Mouse (Mus musculus) layer of hippocampus, adult 8-10 months (tissue): Measurements from ENCODE around the gene Fos. TPM values are rescaled to one million over a fixed set of nuclear protein-coding genes. Genes with fewer than 3 reads are reported as not detected.

Experiments used
- DNase-seq, 2 experiments: peaks; one replicate each; pipeline ENCODE4 v3.0.0; 2022; ENCODE audit warnings: low spot score in 2 of 2
- total RNA-seq, 4 experiments: library from RNA; stranded (reverse); gene quantifications; 2 replicates each; pipeline ENCODE4 v1.2.4; 2022

The Fos gene
- total RNA-seq, 4 experiments from 2014 or later: 14.4 to 24.7 (median 21.0) TPM

GRCm38 (mm10) chr12:85461913-85462663 is 11.6 kb upstream of the Fos start:
- no peak for DNase-seq

GRCm38 (mm10) chr12:85462802-85463201 is 10.9 kb upstream of the Fos start:
- DNase-seq: no peak

- DNase-seq: no peak
These were observed 9.3 kb upstream of the Fos start for GRCm38 (mm10) chr12:85464431-85464830.

GRCm38 (mm10) chr12:85464902-85465301 is 8.8 kb upstream of the Fos start:
- no peak for DNase-seq

- DNase-seq: peak; percentile 72 to 78
These were observed 5.8 kb upstream of the Fos start for GRCm38 (mm10) chr12:85467854-85468253.

- DNase-seq: no peak
These were observed 5.0 kb upstream of the Fos start for GRCm38 (mm10) chr12:85468666-85469065.

- DNase-seq: peak; percentile 49 to 51
These were observed 1.6 kb upstream of the Fos start for GRCm38 (mm10) chr12:85471920-85472655.

GRCm38 (mm10) chr12:85472656-85473410 is 857 bp upstream of the Fos start:
- no peak for DNase-seq

- peak; percentile 58 to 64 for DNase-seq
These were observed 875 bp downstream of the Fos start for GRCm38 (mm10) chr12:85474298-85475231.

GRCm38 (mm10) chr12:85475232-85475919 is 1.7 kb downstream of the Fos start:
- no peak for DNase-seq

GRCm38 (mm10) chr12:85475920-85476828 is 2.5 kb downstream of the Fos start:
- DNase-seq: no peak

- no peak for DNase-seq
These were observed 3.5 kb downstream of the Fos start for GRCm38 (mm10) chr12:85477219-85477618.

GRCm38 (mm10) chr12:85477804-85478203 is 4.1 kb downstream of the Fos start:
- no peak for DNase-seq

GRCm38 (mm10) chr12:85478696-85479095 is 5.0 kb downstream of the Fos start:
- DNase-seq: no peak

GRCm38 (mm10) chr12:85479190-85479589 is 5.5 kb downstream of the Fos start:
- no peak for DNase-seq

- no peak for DNase-seq
These were observed 9.5 kb downstream of the Fos start for GRCm38 (mm10) chr12:85483155-85483554.

GRCm38 (mm10) chr12:85484655-85485054 is 11.0 kb downstream of the Fos start:
- DNase-seq: no peak

GRCm38 (mm10) chr12:85485890-85486765 is 12.4 kb downstream of the Fos start:
- DNase-seq: peak; percentile 90 to 92
